Mouse (Mus musculus): Measurements from ENCODE around the gene Gpr4. TPM values are rescaled to one million over a fixed set of nuclear protein-coding genes. Genes with fewer than 3 reads are reported as not detected.

The Gpr4 gene
- total and polyA plus RNA-seq, 3 experiments = 0.15 to 0.19 TPM; not detected in 1

GRCm38 (mm10) chr7:19171831-19172230 is 40.5 kb upstream of the Gpr4 start:
- no peak for TF ChIP-seq SMC3 (IDR thresholded peaks at IDR 0.05; ENCODE audit: low read depth, low read length)
- no peak for TF ChIP-seq SIN3A (IDR thresholded peaks at IDR 0.05; ENCODE audit: low read length)
- TF ChIP-seq POLR2A (IDR thresholded peaks at IDR 0.05; ENCODE audit: control insufficient read depth in 1 of 2, insufficient read depth in 1 of 2, low read depth in 1 of 2, low read length in 2 of 2, poor library complexity in 1 of 2) = no peak
- TF ChIP-seq MYB (IDR thresholded peaks at IDR 0.05; ENCODE audit: low read depth, low read length) = no peak
- no peak for TF ChIP-seq USF2 (IDR thresholded peaks at IDR 0.05; ENCODE audit: borderline replicate concordance in 1 of 2, insufficient read depth in 1 of 2, low read depth in 1 of 2, low read length in 2 of 2)
- no peak for TF ChIP-seq RCOR1 (IDR thresholded peaks at IDR 0.05; ENCODE audit: low read depth, low read length)
- TF ChIP-seq ZMIZ1 (IDR thresholded peaks at IDR 0.05; ENCODE audit: low read depth, low read length) = no peak
- no peak for TF ChIP-seq MXI1 (IDR thresholded peaks at IDR 0.05; ENCODE audit: low read depth, low read length)
- no peak for TF ChIP-seq KAT2A (conservative IDR thresholded peaks at IDR 0.05; ENCODE audit: low read depth, low read length)
- no peak for TF ChIP-seq MAZ (IDR thresholded peaks at IDR 0.05; ENCODE audit: low read depth, low read length)
- no peak for TF ChIP-seq ZNF384 (IDR thresholded peaks at IDR 0.05; ENCODE audit: low read depth, low read length)
- no peak for TF ChIP-seq CHD1 (IDR thresholded peaks at IDR 0.05; ENCODE audit: low read depth, low read length)
- Histone ChIP-seq H3K79me2 (ENCODE audit: control insufficient read depth, insufficient read depth, low read length, poor library complexity) (no peaks in the 10 kb centered on the region), H3K4me3 (ENCODE audit: control insufficient read depth in 1 of 2, insufficient read depth in 1 of 2, low read depth in 2 of 2, low read length in 2 of 2) (no peak overlapping the region), H3K36me3 (ENCODE audit: control insufficient read depth in 1 of 2, insufficient read depth in 2 of 2, low read length in 2 of 2) (peaks cover 0 to 2% of the 10 kb centered on the region in 2 experiments; a peak in 1 of 4 replicates), H3K27ac (ENCODE audit: control insufficient read depth, low read depth, low read length) (no peak overlapping the region), H3K4me1 (ENCODE audit: control insufficient read depth in 1 of 2, insufficient read depth in 2 of 2, low read length in 2 of 2) (peaks cover 0 to 8% of the 10 kb centered on the region in 2 experiments; a peak in 1 of 4 replicates), H3K9ac (ENCODE audit: control insufficient read depth, low read depth, low read length, poor library complexity, severe bottlenecking) (no peak overlapping the region), H3K9me3 (replicated peaks; ENCODE audit: insufficient read depth, low read length) (no peaks in the 10 kb centered on the region), H3K27me3 (ENCODE audit: control insufficient read depth in 1 of 2, insufficient read depth in 2 of 2, low read length in 2 of 2) (no peaks in the 10 kb centered on the region)
- DNase-seq (ENCODE audit: low read depth, low spot score) = no peak

- H3K79me2 ChIP-seq (ENCODE audit: control insufficient read depth, insufficient read depth, low read length, poor library complexity) = no peaks in the 10 kb centered on the region
- no peak overlapping the region for H3K4me3 ChIP-seq (ENCODE audit: control insufficient read depth in 1 of 2, insufficient read depth in 1 of 2, low read depth in 2 of 2, low read length in 2 of 2)
- H3K27ac ChIP-seq (ENCODE audit: control insufficient read depth, low read depth, low read length) = no peak overlapping the region
- peak; percentile 84 for DNase-seq (ENCODE audit: low read depth, low spot score)
- H3K4me1 ChIP-seq (ENCODE audit: control insufficient read depth in 1 of 2, insufficient read depth in 2 of 2, low read length in 2 of 2) = peaks cover 0 to 8% of the 10 kb centered on the region in 2 experiments; a peak in 1 of 4 replicates
- peaks cover 0 to 4% of the 10 kb centered on the region in 2 experiments; a peak in 2 of 4 replicates for H3K36me3 ChIP-seq (ENCODE audit: control insufficient read depth in 1 of 2, insufficient read depth in 2 of 2, low read length in 2 of 2)
- H3K9me3 ChIP-seq (replicated peaks; ENCODE audit: insufficient read depth, low read length) = no peaks in the 10 kb centered on the region
- no peak for TF ChIP-seq POLR2AphosphoS2 (IDR thresholded peaks at IDR 0.05; ENCODE audit: low read length)
- peak; percentile 65 for TF ChIP-seq RAD21 (IDR thresholded peaks at IDR 0.05; ENCODE audit: low read depth, low read length)
- TF ChIP-seq POLR2A (IDR thresholded peaks at IDR 0.05; ENCODE audit: control insufficient read depth in 1 of 2, insufficient read depth in 1 of 2, low read depth in 1 of 2, low read length in 2 of 2, poor library complexity in 1 of 2) = no peak
- TF ChIP-seq CTCF (IDR thresholded peaks at IDR 0.05 in 2 of 3, conservative IDR thresholded peaks at IDR 0.05 in 1 of 3; ENCODE audit: control insufficient read depth in 1 of 3, insufficient read depth in 1 of 3, low read depth in 2 of 3, low read length in 3 of 3, poor library complexity in 1 of 3, severe bottlenecking in 1 of 3) = peak; percentile 67 to 88 (median 88)
- TF ChIP-seq UBTF (IDR thresholded peaks at IDR 0.05; ENCODE audit: borderline replicate concordance, insufficient read depth, low read depth, low read length) = no peak
- TF ChIP-seq TAL1 (IDR thresholded peaks at IDR 0.05; ENCODE audit: low read length) = no peak
- no peak for TF ChIP-seq USF1 (IDR thresholded peaks at IDR 0.05; ENCODE audit: low read depth, low read length)
- no peak for TF ChIP-seq MXI1 (IDR thresholded peaks at IDR 0.05; ENCODE audit: low read depth, low read length)
- no peak for TF ChIP-seq ZKSCAN1 (IDR thresholded peaks at IDR 0.05; ENCODE audit: low read depth, low read length)
- TF ChIP-seq SMC3 (IDR thresholded peaks at IDR 0.05; ENCODE audit: low read depth, low read length) = peak; percentile 87
- TF ChIP-seq JUND (IDR thresholded peaks at IDR 0.05; ENCODE audit: low read depth, low read length) = no peak
- no peak for TF ChIP-seq GABPA (IDR thresholded peaks at IDR 0.05; ENCODE audit: low read depth, low read length)
- TF ChIP-seq ETS1 (IDR thresholded peaks at IDR 0.05; ENCODE audit: low read depth, low read length) = no peak
- no peak for TF ChIP-seq CHD1 (IDR thresholded peaks at IDR 0.05; ENCODE audit: low read depth, low read length)
- TF ChIP-seq TCF12 (IDR thresholded peaks at IDR 0.05; ENCODE audit: low read depth, low read length) = no peak
- no peak for TF ChIP-seq ZMIZ1 (IDR thresholded peaks at IDR 0.05; ENCODE audit: low read depth, low read length)
- TF ChIP-seq USF2 (IDR thresholded peaks at IDR 0.05; ENCODE audit: borderline replicate concordance in 1 of 2, insufficient read depth in 1 of 2, low read depth in 1 of 2, low read length in 2 of 2) = no peak
- TF ChIP-seq CHD2 (IDR thresholded peaks at IDR 0.05; ENCODE audit: low read length) = no peak
- TF ChIP-seq NRF1 (IDR thresholded peaks at IDR 0.05; ENCODE audit: insufficient read depth, low read depth, low read length, poor library complexity, severe bottlenecking) = no peak
- no peak for TF ChIP-seq TBP (IDR thresholded peaks at IDR 0.05; ENCODE audit: low read depth, low read length)
- no peak for TF ChIP-seq RCOR1 (IDR thresholded peaks at IDR 0.05; ENCODE audit: low read depth, low read length)
- 0 out of 2 replicates have a peak, but pooled peaks have one; percentile 28 for TF ChIP-seq SIN3A (IDR thresholded peaks at IDR 0.05; ENCODE audit: low read length)
- TF ChIP-seq ZC3H11A (IDR thresholded peaks at IDR 0.05; ENCODE audit: low read depth, low read length) = peak; percentile 64
- TF ChIP-seq GATA1 (IDR thresholded peaks at IDR 0.05; ENCODE audit: low read depth, low read length) = no peak
- no peak for TF ChIP-seq MAZ (IDR thresholded peaks at IDR 0.05; ENCODE audit: low read depth, low read length)
- H3K27me3 ChIP-seq (ENCODE audit: control insufficient read depth in 1 of 2, insufficient read depth in 2 of 2, low read length in 2 of 2) = no peaks in the 10 kb centered on the region
- no peak overlapping the region for H3K9ac ChIP-seq (ENCODE audit: control insufficient read depth, low read depth, low read length, poor library complexity, severe bottlenecking)
Measured at GRCm38 (mm10) chr7:19172874-19173273, 39.5 kb upstream of the Gpr4 start.
